Mouse (Mus musculus) lung, postnatal 0 days (tissue): ENCODE measurements around the gene Etfb.

Source experiments
- CTCF ChIP-seq: IDR thresholded peaks from 2 replicates; pipeline ENCODE4 v1.5.1; 2016; ENCODE audit warnings: antibody characterized with exemption, mild to moderate bottlenecking
- EP300 ChIP-seq: IDR thresholded peaks from 2 replicates; pipeline ENCODE4 v1.6.1; 2016; ENCODE audit warnings: antibody characterized with exemption, mild to moderate bottlenecking, control low read depth

GRCm38 (mm10) chr7:43438611-43439010 is 5.3 kb upstream of the Etfb start:
- TF ChIP-seq EP300 (no peak), CTCF (no peak)
